Mouse (Mus musculus) liver, embryonic 14.5 days (tissue): ENCODE data around the gene Ptn. TPM values are rescaled to one million over a fixed set of nuclear protein-coding genes. Genes with fewer than 3 reads are reported as not detected.

Source experiments
- ATAC-seq: fragments of 200-750 bp; cut with Nextera tagmentation; 2 replicates; pipeline ENCODE4 v1.8.0; 2017; ENCODE audit warnings: moderate number of reproducible peaks, mild to moderate bottlenecking, moderate library complexity; ENCODE audit not compliant: insufficient read depth
- DNase-seq, 3 experiments: peaks; one replicate each; pipeline ENCODE4 v3.0.0-alpha.2; 2012 to 2013; ENCODE audit warnings: low read depth in 3 of 3, low spot score in 3 of 3
- H3K27ac ChIP-seq: fragments of 300-500 bp; sonication (generic); 2 replicates; pipeline ENCODE4 v1.5.1; 2014; ENCODE audit warnings: moderate library complexity, mild to moderate bottlenecking, control low read depth, inconsistent platforms
- H3K27me3 ChIP-seq: fragments of 300-500 bp; sonication (generic); 2 replicates; pipeline ENCODE4 v1.6.1; 2014; ENCODE audit warnings: mild to moderate bottlenecking, low read length, moderate library complexity; ENCODE audit not compliant: control insufficient read depth, insufficient read depth
- H3K36me3 ChIP-seq: fragments of 300-500 bp; sonication (generic); replicated peaks from 2 replicates; pipeline ENCODE4 v1.6.1; 2014; ENCODE audit warnings: low read depth; ENCODE audit not compliant: control insufficient read depth, insufficient read depth
- H3K4me1 ChIP-seq, 2 experiments: fragments of 200-500 bp in 1 of 2; fragments of 300-500 bp in 1 of 2; sonication (generic) in 1 of 2; replicated peaks; 2 replicates each; pipeline ENCODE4 v1.6.1; 2012 to 2014; ENCODE audit warnings: antibody characterized with exemption in 1 of 2, inconsistent platforms in 1 of 2, low read length in 1 of 2; ENCODE audit not compliant: control insufficient read depth in 2 of 2, insufficient read depth in 2 of 2
- H3K4me2 ChIP-seq: fragments of 300-500 bp; sonication (generic); 2 replicates; pipeline ENCODE4 v1.6.1; 2014; ENCODE audit warnings: low read depth, mild to moderate bottlenecking, control low read depth, moderate library complexity
- H3K4me3 ChIP-seq, 2 experiments: fragments of 200-500 bp in 1 of 2; fragments of 300-500 bp in 1 of 2; sonication (generic) in 1 of 2; 2 replicates each; pipeline ENCODE4 v1.5.1; 2012 to 2014; ENCODE audit warnings: low read depth in 2 of 2, low read length in 2 of 2, mild to moderate bottlenecking in 2 of 2, control low read depth in 1 of 2, inconsistent platforms in 1 of 2, moderate library complexity in 1 of 2; ENCODE audit not compliant: insufficient read depth in 1 of 2
- H3K9ac ChIP-seq: fragments of 300-500 bp; sonication (generic); replicated peaks from 2 replicates; pipeline ENCODE4 v1.6.1; 2014; ENCODE audit warnings: mild to moderate bottlenecking, control low read depth, moderate library complexity
- H3K9me3 ChIP-seq: fragments of 300-500 bp; sonication (generic); 2 replicates; pipeline ENCODE4 v1.6.1; 2016; ENCODE audit warnings: low read length, mixed read lengths; ENCODE audit not compliant: control insufficient read depth
- CTCF ChIP-seq: IDR thresholded peaks from 2 replicates; pipeline ENCODE4 v1.5.1; 2016; ENCODE audit warnings: antibody characterized with exemption, low read depth, control low read depth
- EP300 ChIP-seq: IDR thresholded peaks from 2 replicates; pipeline ENCODE4 v1.6.1; 2016; ENCODE audit warnings: antibody characterized with exemption, low read depth
- WGBS: fragments of 180-500 bp; shearing (Covaris S2); extraction: QIAGEN DNeasy Blood & Tissue Kit; methylation state at CpG from one replicate; pipeline ENCODE4 v1.1.7; 2014; ENCODE audit not compliant: insufficient replicate concordance; 5-methylcytosine and 5-hydroxymethylcytosine counted together
- polyA plus RNA-seq, 2 experiments: library from polyadenylated mRNA; depleted of rRNA in 1 of 2; stranded (reverse) in 1 of 2; unstranded in 1 of 2; fragments of >200 nt; fragmentation: Nextera tagmentation in 1 of 2; extraction: Ambion mirVana in 1 of 2; gene quantifications; 2 replicates each; pipeline versions ENCODE4 v1.2.1 to v1.2.3; 2012 to 2014

Gene Ptn
- polyA plus RNA-seq, 2 experiments: 7.9 to 9.4 TPM

DNA sequence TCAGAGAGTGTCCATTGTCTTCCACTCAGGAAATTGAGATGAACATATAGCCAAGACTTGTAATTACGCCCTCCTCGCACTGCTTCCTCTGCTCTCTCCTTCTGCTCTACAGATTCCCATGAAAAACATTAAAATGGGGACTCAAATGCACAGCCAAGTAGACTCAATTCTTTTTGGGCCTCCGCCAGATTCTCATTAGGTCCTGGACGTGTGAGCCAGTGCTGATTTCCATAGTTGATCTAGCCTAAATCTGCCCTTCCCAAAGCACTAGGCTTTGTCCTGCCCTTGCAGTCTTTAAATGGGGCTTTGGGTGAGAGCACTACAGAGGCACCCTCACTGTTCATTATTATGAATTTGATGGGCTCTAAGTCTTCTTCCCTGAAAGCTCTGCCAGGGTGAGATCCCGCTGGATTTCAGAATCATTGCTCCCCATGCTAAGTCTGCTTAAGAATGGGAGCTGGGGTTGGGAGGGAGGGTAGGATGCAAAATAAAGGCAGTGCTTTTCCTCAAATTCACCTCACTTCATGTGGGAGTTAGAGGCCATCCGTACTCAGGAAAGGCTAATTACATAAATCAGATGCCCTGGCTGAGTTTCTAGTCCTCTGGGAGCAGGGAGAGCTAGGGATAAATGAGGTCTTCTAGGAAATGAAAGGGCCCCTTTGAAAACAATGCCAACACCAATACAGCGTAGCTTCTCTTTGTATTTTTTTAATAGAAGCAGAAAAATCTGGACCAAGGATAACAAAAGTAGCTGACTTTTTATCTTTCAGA is 32.3 kb downstream of the Ptn start:
- Histone ChIP-seq H3K4me2 (no peak overlapping the region), H3K36me3 (no peaks in the 10 kb centered on the region), H3K27me3 (no peaks in the 10 kb centered on the region), H3K9me3 (no peaks in the 10 kb centered on the region), H3K4me1 (no peaks in the 10 kb centered on the region), H3K9ac (no peak overlapping the region), H3K27ac (no peak overlapping the region), H3K4me3 (no peak overlapping the region)
- ATAC-seq: no peak
- WGBS: 57% methylated on average over 7 of the region's 7 CpGs
- TF ChIP-seq EP300 (no peak), CTCF (no peak)
- DNase-seq: no peak

DNA sequence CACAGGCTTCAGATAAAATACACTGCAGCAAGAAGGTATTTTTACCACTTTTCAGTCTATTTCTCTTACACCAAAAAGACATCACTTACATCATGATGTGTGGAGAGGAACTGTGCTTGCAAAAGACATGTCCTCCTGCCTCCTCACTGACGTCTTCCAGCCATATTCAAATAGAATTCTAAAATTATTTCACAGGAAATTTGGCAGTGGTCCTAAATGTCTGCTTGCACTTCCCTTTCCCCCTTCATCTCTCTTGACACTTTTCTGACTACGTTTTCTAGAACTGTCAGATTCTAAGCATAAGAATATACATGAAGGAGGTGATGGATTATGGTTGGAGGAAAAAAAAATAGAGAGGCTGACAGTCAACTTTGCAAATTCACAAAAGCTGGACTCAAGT is 33.0 kb downstream of the Ptn start:
- Histone ChIP-seq H3K27me3 (no peaks in the 10 kb centered on the region), H3K4me2 (no peak overlapping the region), H3K27ac (no peak overlapping the region), H3K4me1 (no peaks in the 10 kb centered on the region), H3K4me3 (no peak overlapping the region), H3K9ac (no peak overlapping the region), H3K9me3 (no peaks in the 10 kb centered on the region), H3K36me3 (no peaks in the 10 kb centered on the region)
- DNase-seq: no peak
- ATAC-seq: no peak
- TF ChIP-seq CTCF (no peak), EP300 (no peak)
- WGBS: 14% methylated on average over 2 of the region's 2 CpGs

DNA sequence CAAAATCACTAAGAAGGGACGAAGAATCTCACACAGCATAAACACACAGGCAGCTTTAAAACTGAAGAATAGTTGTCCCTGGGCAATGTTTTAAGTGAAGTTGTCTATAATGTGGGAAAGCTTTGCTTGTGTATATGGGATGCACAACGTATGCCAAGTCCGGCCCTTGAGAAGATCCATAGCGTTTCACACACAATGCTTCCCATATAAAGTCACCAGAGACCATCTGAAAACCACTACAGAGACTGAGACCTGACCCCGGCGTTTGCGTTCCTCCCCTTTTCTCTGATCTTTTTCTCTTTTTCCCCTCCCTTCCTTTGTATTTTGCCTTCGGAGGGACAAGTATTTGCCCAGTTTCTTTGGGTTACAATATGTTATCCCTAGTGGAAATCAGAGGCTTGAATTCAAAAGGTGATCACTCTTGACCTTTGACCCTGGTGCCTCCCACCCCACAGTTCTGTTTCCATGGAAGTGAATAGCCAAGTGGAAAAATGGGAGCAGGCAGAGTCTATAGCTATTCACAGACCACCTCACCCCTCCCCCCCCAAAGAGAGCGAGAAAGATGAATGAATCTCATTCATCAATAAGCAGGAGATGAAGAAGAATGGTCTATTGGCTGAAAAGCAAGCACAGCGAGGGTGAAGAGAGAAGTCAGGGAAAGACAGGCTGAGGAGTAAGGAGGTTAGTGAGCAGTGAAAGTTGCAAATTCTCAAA is 34.2 kb downstream of the Ptn start:
- TF ChIP-seq EP300 (no peak), CTCF (no peak)
- H3K4me2 ChIP-seq: no peak overlapping the region
- no peaks in the 10 kb centered on the region for H3K27me3 ChIP-seq
- H3K9me3 ChIP-seq: no peaks in the 10 kb centered on the region
- ATAC-seq (no peak), DNase-seq (no peak)
- 73% methylated on average over 10 of the region's 10 CpGs for WGBS
- no peak overlapping the region for H3K9ac ChIP-seq
- H3K4me3 ChIP-seq: no peak overlapping the region
- no peaks in the 10 kb centered on the region for H3K4me1 ChIP-seq
- no peaks in the 10 kb centered on the region for H3K36me3 ChIP-seq
- no peak overlapping the region for H3K27ac ChIP-seq

DNA sequence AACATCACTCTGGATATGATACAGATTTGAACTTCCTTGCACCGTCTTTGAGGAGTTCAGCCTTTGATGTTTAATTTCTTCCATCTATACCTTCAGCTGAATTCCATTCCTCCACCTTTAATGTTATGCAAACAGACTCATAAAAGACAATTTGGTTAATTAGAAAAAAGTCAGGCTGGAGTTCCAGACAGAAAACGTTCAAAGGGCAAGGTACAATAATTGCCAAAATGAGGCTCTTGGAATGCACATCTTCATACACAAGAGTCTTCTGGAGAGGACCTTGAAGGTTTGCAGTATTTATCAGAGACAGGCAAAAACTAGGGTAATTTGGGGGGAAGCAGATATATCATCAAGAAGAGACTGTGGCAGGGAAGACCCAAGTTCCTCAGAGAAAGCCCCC is 37.5 kb downstream of the Ptn start:
- H3K4me3 ChIP-seq: no peak overlapping the region

DNA sequence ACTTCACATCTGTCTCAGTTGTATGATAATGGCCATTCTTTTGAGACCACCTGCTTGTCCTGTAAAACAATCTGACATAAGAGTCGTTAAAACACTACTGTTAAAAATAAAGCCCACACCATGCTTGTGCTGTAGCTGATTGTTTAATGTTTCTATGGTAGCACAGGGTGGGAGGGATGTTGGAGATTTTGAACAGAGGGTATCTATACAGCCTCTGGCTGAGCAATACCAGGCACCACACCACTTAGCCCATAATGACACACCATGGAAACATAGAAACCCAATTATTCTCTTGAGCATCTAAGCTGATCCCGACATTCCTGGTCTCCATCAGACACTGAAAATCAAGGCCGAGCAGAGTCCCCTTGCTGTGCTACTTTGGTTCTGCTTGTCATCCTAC is 41.0 kb downstream of the Ptn start:
- Histone ChIP-seq H3K27me3 (no peaks in the 10 kb centered on the region), H3K27ac (no peak overlapping the region), H3K4me2 (no peak overlapping the region), H3K4me3 (no peak overlapping the region), H3K4me1 (no peaks in the 10 kb centered on the region), H3K9ac (no peak overlapping the region), H3K9me3 (no peaks in the 10 kb centered on the region), H3K36me3 (no peaks in the 10 kb centered on the region)
- no peak for TF ChIP-seq EP300
- no peak for TF ChIP-seq CTCF
- DNase-seq: no peak
- WGBS: 51% methylated on average over 3 of the region's 3 CpGs
- ATAC-seq: no peak

More for the DNA sequence above, 37.5 kb downstream of the Ptn start:
- no peak overlapping the region for H3K4me2 ChIP-seq
- 62% methylated on average over 2 of the region's 2 CpGs for whole genome bisulfite sequencing
- H3K27ac ChIP-seq: no peak overlapping the region
- H3K9me3 ChIP-seq: no peaks in the 10 kb centered on the region
- H3K9ac ChIP-seq: no peak overlapping the region
- TF ChIP-seq CTCF (no peak), EP300 (no peak)
- DNase-seq (no peak), ATAC-seq (no peak)
- H3K27me3 ChIP-seq: no peaks in the 10 kb centered on the region
- no peaks in the 10 kb centered on the region for H3K36me3 ChIP-seq
- no peaks in the 10 kb centered on the region for H3K4me1 ChIP-seq
